Mouse (Mus musculus) hindbrain, embryonic 15.5 days (tissue): ENCODE data around the gene Sh3rf3. TPM values are rescaled to one million over a fixed set of nuclear protein-coding genes. Genes with fewer than 3 reads are reported as not detected.

Source experiments
- ATAC-seq: fragments of 200-750 bp; cut with Nextera tagmentation; 2 replicates; pipeline ENCODE4 v1.8.0; 2017; ENCODE audit warnings: low read depth, moderate number of reproducible peaks, moderate TSS enrichment; ENCODE audit not compliant: low FRiP score
- H3K27ac ChIP-seq: fragments of 300-500 bp; sonication (generic); replicated peaks from 2 replicates; pipeline ENCODE4 v1.5.1; 2015; ENCODE audit warnings: mild to moderate bottlenecking, inconsistent platforms
- H3K27me3 ChIP-seq: fragments of 300-500 bp; sonication (generic); 2 replicates; pipeline ENCODE4 v1.6.1; 2015; ENCODE audit warnings: control low read depth, inconsistent platforms
- H3K36me3 ChIP-seq: fragments of 300-500 bp; sonication (generic); 2 replicates; pipeline ENCODE4 v1.6.1; 2015; ENCODE audit warnings: control low read depth, inconsistent platforms
- H3K4me1 ChIP-seq: fragments of 300-500 bp; sonication (generic); replicated peaks from 2 replicates; pipeline ENCODE4 v1.6.1; 2015; ENCODE audit warnings: control low read depth, inconsistent platforms
- H3K4me2 ChIP-seq: fragments of 300-500 bp; sonication (generic); 2 replicates; pipeline ENCODE4 v1.6.1; 2015; ENCODE audit warnings: moderate library complexity, mild to moderate bottlenecking, inconsistent platforms
- H3K4me3 ChIP-seq: fragments of 300-500 bp; sonication (generic); 2 replicates; pipeline ENCODE4 v1.5.1; 2015; ENCODE audit warnings: mild to moderate bottlenecking, inconsistent platforms
- H3K9ac ChIP-seq: fragments of 300-500 bp; sonication (generic); 2 replicates; pipeline ENCODE4 v1.6.1; 2015; ENCODE audit warnings: inconsistent platforms
- H3K9me3 ChIP-seq: fragments of 300-500 bp; sonication (generic); 2 replicates; pipeline ENCODE4 v1.6.1; 2016; ENCODE audit warnings: control low read depth, inconsistent platforms
- WGBS: fragments of 180-500 bp; shearing (Covaris S2); methylation state at CpG from one replicate; pipeline ENCODE4 v1.1.7; 2015; 5-methylcytosine and 5-hydroxymethylcytosine counted together
- polyA plus RNA-seq: library from polyadenylated mRNA; unstranded; fragments of >200 nt; fragmentation: Nextera tagmentation; extraction: Ambion mirVana; gene quantifications from 2 replicates; pipeline ENCODE4 v1.2.1, GENCODE M21; 2015

The Sh3rf3 gene
- polyA plus RNA-seq, 1 experiment from 2014 or later: 4.4 TPM

DNA sequence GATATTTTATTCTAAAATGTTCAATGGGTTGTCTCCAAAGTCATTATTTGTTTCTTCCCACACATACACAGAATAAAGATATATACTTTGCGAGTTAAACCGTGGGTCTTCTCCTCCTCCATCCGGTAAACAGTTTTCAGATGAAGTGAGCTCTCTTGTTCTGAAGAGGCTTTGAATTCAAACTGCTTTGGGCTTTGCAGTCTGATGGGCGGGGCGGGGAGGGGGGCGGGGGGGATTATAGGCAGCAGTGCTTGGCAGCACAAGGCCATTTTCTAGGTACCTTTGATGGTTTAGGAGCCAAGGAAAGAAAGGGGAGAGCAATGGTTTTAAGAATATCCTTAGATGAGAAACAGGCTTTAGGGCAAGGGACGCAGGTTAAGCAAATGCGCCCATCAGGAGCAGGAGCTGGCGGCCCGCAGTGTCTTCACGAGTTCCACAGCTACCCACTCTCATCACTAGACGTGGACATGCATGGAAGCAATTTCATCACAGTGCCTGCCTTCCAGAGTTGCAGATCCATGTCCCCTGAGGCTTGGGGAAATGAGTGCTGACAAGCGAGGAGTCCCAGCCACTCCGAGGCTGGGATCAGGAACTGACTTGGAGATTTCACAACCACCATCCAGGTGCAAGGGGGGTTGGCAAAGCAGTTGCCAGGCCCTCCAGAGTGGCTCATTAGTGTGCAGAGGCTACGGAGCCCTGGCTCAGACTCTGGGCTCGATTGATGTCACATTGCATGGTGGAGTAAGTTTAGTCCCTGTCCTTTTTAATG, 77.7 kb downstream of the Sh3rf3 start:
- Histone ChIP-seq H3K4me3 (no peak overlapping the region), H3K36me3 (no peaks in the 10 kb centered on the region), H3K4me2 (no peak overlapping the region), H3K27me3 (no peaks in the 10 kb centered on the region), H3K4me1 (peaks cover 5% of the 10 kb centered on the region; the same call in 1 of the 2 replicates), H3K9me3 (no peaks in the 10 kb centered on the region), H3K27ac (no peak overlapping the region), H3K9ac (no peak overlapping the region)
- no peak for ATAC-seq
- WGBS: 58% methylated on average over 16 of the region's 16 CpGs

DNA sequence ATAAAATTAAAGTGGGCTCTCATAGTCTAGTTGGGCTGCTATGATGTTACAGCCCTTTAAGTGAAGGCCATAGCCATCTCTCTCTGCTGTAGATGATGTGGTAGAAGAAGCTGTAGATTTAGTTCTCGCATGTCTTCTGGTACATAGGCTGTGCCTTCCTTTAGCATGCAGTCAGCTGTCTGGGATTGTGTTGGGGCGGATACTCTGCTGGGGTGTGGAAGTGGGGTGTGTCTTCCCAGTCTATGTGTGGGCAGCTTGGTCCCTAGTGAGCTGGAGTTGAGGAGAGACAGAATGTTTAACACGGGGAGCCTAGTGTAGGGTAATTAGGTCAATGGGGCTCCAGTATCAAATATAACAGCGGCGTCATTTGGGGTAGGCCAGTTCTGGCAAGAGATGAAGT, 82.3 kb downstream of the Sh3rf3 start:
- ATAC-seq: no peak
- WGBS: 94% methylated on average over 5 of the region's 5 CpGs
- no peaks in the 10 kb centered on the region for H3K9me3 ChIP-seq

DNA sequence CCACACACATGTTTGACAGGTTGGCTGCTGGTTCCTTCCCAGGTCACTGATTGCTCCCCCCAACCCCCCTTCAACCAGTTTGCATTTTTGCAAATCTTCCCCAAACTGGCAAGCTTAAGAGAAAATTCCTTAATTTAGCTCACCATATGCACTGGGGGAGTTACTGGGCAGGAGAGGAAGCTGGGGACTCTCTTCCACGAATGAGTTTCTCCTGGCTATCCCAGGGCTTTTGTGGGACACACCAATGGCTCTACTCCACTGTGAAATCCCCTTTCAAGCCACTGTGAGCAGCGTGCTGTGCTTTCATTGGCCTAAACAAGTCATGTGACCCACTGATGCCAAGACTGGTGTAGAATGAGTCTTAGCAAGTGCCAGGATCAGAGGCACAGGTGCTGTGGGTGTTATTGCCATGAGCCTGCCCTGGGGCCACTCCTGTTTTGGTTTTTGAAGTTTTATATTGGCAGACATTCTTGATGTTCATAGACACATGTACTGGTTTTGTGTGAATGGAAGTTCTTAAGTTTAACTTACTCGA, 83.9 kb downstream of the Sh3rf3 start:
- Histone ChIP-seq H3K9ac (no peak overlapping the region), H3K9me3 (no peaks in the 10 kb centered on the region), H3K4me1 (no peaks in the 10 kb centered on the region), H3K4me3 (no peak overlapping the region), H3K27me3 (no peaks in the 10 kb centered on the region), H3K4me2 (no peak overlapping the region), H3K36me3 (no peaks in the 10 kb centered on the region), H3K27ac (no peak overlapping the region)
- ATAC-seq: no peak
- 66% methylated on average over 3 of the region's 3 CpGs for WGBS

More for the DNA sequence above, 82.3 kb downstream of the Sh3rf3 start:
- Histone ChIP-seq H3K9ac (no peak overlapping the region), H3K27ac (no peak overlapping the region), H3K4me2 (no peak overlapping the region), H3K4me1 (peaks cover 5% of the 10 kb centered on the region; the same call in 1 of the 2 replicates), H3K4me3 (no peak overlapping the region), H3K27me3 (no peaks in the 10 kb centered on the region), H3K36me3 (no peaks in the 10 kb centered on the region)

DNA sequence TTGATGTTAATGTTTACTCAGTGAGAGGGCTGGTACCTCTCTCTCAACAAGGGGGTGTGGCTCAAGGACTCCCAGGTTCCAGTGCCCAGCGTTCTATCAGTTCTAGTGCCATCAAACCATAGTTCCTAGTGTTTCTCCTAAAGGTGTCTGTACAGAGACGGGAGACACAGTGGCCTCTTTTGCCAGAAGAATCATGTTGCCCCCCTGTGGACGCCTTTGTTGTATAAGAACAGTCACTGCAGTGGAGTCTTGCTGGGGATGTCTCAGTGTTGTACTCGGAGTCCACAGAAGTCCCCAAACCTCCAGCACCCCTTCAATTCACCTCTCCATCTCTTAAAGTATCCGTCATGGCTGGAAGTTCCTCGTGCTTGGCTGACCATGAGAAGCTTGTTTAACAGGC, 92.1 kb downstream of the Sh3rf3 start:
- Histone ChIP-seq H3K4me2 (no peak overlapping the region), H3K4me3 (no peak overlapping the region), H3K27ac (no peak overlapping the region), H3K4me1 (no peaks in the 10 kb centered on the region), H3K9ac (no peak overlapping the region), H3K27me3 (no peaks in the 10 kb centered on the region), H3K36me3 (no peaks in the 10 kb centered on the region), H3K9me3 (no peaks in the 10 kb centered on the region)
- no peak for ATAC-seq
- 31% methylated on average over 6 of the region's 6 CpGs for WGBS

DNA sequence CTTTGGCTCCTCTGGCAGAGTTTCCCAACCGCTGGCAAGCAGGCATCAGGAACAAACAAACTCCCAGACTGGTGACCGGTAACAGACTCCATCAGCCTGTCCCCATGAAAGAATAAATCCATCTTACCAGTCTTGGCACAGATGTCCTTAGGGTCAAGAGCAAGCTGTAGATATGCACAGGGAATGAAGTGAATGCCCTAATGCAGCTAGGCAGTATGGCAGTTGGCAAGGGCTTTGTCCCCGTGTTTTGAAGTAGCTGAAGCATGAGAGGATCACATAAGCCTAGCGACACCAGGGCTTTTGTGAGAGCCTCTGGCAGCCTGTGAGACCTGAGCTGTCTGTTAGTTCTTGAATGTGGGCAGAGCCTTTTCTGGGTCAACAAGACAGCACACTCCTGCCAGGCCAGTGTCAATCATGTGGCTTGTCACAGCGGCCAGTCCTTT, 93.9 kb downstream of the Sh3rf3 start:
- Histone ChIP-seq H3K27me3 (no peaks in the 10 kb centered on the region), H3K27ac (no peak overlapping the region), H3K9ac (no peak overlapping the region), H3K9me3 (no peaks in the 10 kb centered on the region), H3K36me3 (no peaks in the 10 kb centered on the region), H3K4me2 (no peak overlapping the region), H3K4me3 (no peak overlapping the region), H3K4me1 (no peaks in the 10 kb centered on the region)
- 39% methylated on average over 5 of the region's 5 CpGs for WGBS
- ATAC-seq: peak; percentile 73

DNA sequence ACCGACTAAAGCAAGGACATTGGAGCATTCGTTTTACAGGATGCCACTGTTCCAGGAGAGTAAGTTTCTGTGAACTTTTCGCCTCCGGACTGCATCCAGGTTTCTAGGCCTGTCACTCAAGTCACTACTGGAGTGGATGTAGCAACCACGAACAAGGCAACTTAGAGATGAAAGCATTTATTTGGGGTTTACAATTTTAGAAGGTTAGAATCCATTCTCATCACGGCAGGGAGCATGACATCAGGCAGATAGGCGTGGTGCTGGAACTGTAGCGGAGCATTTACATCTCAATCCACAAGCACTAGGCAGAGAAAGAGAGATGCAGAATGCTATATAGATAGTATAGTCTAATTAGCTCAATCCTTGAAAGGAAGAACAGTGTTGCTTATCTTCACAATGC, 95.3 kb downstream of the Sh3rf3 start:
- no peak for ATAC-seq
- 74% methylated on average over 8 of the region's 8 CpGs for WGBS

DNA sequence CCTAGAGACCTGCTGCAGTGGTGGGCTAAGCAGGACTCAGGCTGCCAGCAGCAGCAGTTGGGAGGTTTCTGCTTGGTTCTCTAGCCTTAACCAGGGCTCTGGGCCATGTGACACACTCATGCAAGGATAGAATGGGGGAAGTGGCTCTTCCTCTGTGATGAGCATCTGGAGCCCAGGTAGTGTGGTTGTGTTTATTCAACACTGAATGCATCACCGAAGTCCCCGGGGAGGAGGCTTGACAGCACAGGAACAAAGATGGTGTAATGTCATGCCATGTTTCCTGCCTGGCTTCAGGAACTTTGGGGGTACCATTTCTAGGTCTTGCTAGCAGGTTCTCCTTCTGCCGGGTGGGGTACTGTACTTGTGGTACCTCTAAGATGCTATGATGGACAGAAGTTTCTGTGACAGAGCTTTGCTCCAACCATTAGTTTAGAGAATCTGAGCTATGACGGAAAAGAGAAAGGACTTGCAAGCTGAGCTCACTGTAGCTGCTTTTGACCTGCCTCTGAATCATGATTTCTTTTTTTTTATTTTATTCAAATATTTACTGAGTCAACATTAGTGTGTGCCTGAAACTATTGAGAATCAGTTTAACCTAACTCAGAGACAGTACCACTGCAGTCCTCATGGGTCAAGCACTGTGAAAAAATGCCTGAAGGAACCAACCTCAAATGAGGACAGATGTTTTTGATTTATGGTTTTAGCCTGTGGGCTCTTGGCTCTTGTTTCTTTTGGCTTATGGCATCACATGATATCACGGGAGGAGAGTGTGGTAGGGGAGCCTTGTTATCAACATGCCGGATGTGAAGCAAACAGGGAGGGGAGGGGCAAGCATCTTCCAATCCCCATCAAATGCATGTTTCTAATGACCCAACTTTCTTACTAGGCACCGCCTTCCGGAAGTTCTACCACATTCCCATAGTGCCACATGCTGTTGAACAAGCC, 102.4 kb downstream of the Sh3rf3 start:
- Histone ChIP-seq H3K4me2 (no peak overlapping the region), H3K9me3 (no peaks in the 10 kb centered on the region), H3K27me3 (no peaks in the 10 kb centered on the region), H3K36me3 (no peaks in the 10 kb centered on the region), H3K27ac (no peak overlapping the region), H3K4me3 (no peak overlapping the region), H3K4me1 (no peaks in the 10 kb centered on the region), H3K9ac (no peak overlapping the region)
- 84% methylated on average over 8 of the region's 8 CpGs for WGBS
- ATAC-seq: no peak

More for the DNA sequence above, 95.3 kb downstream of the Sh3rf3 start:
- no peak overlapping the region for H3K27ac ChIP-seq
- H3K9me3 ChIP-seq: no peaks in the 10 kb centered on the region
- no peak overlapping the region for H3K4me3 ChIP-seq
- no peaks in the 10 kb centered on the region for H3K36me3 ChIP-seq
- H3K4me2 ChIP-seq: no peak overlapping the region
- no peaks in the 10 kb centered on the region for H3K27me3 ChIP-seq
- H3K4me1 ChIP-seq: no peaks in the 10 kb centered on the region
- H3K9ac ChIP-seq: no peak overlapping the region

DNA sequence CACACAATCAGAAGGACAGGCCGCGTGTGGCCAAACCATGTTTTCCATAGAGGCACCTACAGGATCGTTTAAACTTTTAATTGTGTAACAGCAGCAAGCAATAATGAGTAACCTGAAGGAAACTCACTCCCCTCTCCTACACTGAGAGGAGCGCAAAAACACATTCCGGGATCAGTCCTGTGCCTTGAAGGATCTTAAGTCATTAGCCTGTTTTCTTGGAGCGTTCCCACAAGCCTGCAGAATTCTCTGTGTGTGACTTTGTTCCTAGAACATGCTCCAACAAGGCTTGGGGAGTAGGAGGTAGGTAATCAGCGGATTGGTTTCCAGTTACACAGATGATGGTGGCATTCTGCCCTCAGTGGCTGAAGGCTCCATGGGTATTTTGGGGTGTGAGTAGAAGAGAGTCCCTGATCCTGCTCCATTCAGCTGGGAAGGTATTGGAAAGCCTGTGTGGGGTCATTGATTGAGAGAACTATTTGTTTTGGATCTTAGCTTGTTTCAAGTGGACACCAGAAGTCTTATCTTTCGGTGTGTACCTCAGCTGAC, 108.6 kb downstream of the Sh3rf3 start:
- no peak overlapping the region for H3K4me3 ChIP-seq
- no peak overlapping the region for H3K27ac ChIP-seq
- H3K27me3 ChIP-seq: no peaks in the 10 kb centered on the region
- H3K36me3 ChIP-seq: no peaks in the 10 kb centered on the region
- no peaks in the 10 kb centered on the region for H3K9me3 ChIP-seq
- ATAC-seq: no peak
- H3K9ac ChIP-seq: no peak overlapping the region
- WGBS: 90% methylated on average over 8 of the region's 8 CpGs
- no peak overlapping the region for H3K4me2 ChIP-seq
- no peaks in the 10 kb centered on the region for H3K4me1 ChIP-seq

DNA sequence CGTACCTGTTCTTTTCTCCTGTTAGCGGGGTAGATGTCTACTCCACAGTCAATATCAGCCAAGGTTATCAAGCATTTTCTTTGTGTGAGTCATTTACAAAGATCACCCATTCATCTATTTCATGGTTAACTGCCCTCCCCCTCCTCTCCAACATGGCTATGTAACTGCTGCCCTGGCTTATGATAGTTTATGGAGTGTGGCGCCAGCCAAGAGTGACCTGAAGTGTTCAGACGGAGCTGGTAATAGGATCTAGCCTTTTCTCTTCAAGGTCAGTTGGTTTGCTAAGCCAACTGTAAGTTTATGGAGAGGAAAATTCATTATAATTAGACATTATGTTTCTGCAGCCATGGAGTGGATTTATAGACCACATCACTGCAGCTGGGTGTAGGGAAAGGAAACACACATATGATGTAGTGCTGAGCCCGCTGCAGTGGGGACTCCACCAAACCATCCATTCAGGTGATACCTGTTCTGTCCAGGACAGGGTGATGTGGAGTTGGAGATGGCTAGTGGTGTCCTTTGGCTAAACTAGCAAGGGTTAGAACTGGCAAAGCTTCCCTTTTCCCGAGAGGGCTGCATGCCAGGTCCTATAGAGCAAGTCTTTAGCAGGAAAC, 109.2 kb downstream of the Sh3rf3 start:
- 88% methylated on average over 6 of the region's 6 CpGs for WGBS
- H3K9ac ChIP-seq: no peak overlapping the region
- no peak overlapping the region for H3K27ac ChIP-seq
- H3K36me3 ChIP-seq: no peaks in the 10 kb centered on the region
- H3K4me2 ChIP-seq: no peak overlapping the region
- H3K4me1 ChIP-seq: no peaks in the 10 kb centered on the region
- no peak overlapping the region for H3K4me3 ChIP-seq
- H3K9me3 ChIP-seq: no peaks in the 10 kb centered on the region
- H3K27me3 ChIP-seq: no peaks in the 10 kb centered on the region
- no peak for ATAC-seq

DNA sequence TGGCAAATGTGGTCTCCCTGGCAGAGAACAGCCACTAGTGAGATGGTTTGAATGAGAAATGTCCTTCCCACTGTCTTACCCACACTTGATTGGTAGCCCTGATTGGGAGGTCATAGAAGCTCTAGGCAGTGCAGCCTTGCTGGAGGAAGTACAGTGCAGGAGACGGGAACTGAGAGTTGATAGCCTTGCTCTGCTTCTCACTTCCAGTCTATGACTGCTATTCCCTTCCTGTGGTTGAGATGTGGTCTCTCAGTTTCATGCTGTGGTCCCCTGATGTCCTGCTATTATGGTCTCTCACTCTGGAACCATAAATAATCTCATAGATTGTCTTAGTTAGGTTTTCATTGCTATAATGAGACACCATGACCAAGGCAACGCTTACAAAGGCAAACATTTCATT, 109.8 kb downstream of the Sh3rf3 start:
- no peaks in the 10 kb centered on the region for H3K27me3 ChIP-seq
- no peaks in the 10 kb centered on the region for H3K9me3 ChIP-seq
- no peak overlapping the region for H3K27ac ChIP-seq
- ATAC-seq: no peak
- 90% methylated on average over 2 of the region's 2 CpGs for WGBS
- H3K4me3 ChIP-seq: no peak overlapping the region
- H3K4me1 ChIP-seq: no peaks in the 10 kb centered on the region
- no peak overlapping the region for H3K4me2 ChIP-seq
- H3K36me3 ChIP-seq: no peaks in the 10 kb centered on the region
- H3K9ac ChIP-seq: no peak overlapping the region

DNA sequence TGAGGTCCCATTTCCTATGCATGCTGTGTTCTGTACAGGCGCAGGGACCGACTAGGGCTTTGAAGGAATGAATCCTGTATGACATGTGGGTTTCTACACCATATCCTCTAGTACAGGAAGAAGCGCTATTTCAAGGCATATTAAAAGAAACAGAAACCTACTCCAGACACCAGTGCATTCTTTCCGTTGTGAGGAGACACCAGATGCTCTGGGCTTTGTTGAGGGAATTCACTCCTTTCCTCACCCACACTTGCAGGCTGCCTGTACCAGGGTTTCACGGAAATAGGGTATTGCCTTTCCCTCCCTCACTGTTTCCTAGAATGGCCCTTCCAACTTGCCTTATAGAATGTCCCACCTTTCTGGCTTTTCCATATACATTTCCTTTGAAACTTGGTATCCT, 113.4 kb downstream of the Sh3rf3 start:
- Histone ChIP-seq H3K9ac (no peak overlapping the region), H3K9me3 (no peaks in the 10 kb centered on the region), H3K27ac (no peak overlapping the region), H3K27me3 (no peaks in the 10 kb centered on the region), H3K4me2 (no peak overlapping the region), H3K4me3 (no peak overlapping the region), H3K36me3 (no peaks in the 10 kb centered on the region), H3K4me1 (peaks cover 8% of the 10 kb centered on the region; the same call in 1 of the 2 replicates)
- no peak for ATAC-seq
- WGBS: 76% methylated on average over 5 of the region's 5 CpGs
